Comparison of ENCODE assay signal across 26 mouse cellular contexts in genomic region chr16:57558258-57558657, GRCm38 (mm10).
"Had no signal": no experiment of that assay in that cellular context is flagged by ENCODE, and none has a peak within 500 bp of the region (broad histone marks: within the 10 kb centered on the region; RNA-seq: fewer than 3 reads in every experiment).

No protein-coding gene starts in this region.

- H3K36me3 ChIP-seq: hindbrain, embryonic 10.5 days; hindbrain, embryonic 12.5 days; intestine, embryonic 15.5 days; liver, embryonic 13.5 days; liver, embryonic 15.5 days had no signal

- H3K9ac ChIP-seq: heart, embryonic 12.5 days; hindbrain, embryonic 12.5 days; hindbrain, embryonic 14.5 days; intestine, embryonic 15.5 days; kidney, embryonic 15.5 days; limb, embryonic 12.5 days; liver, embryonic 13.5 days; liver, embryonic 15.5 days had no signal

- H3K27me3 ChIP-seq: heart, embryonic 12.5 days; hindbrain, embryonic 12.5 days; intestine, embryonic 15.5 days; kidney, embryonic 15.5 days; limb, embryonic 12.5 days; liver, embryonic 13.5 days; liver, embryonic 15.5 days had no signal

- H3K27ac ChIP-seq: heart, embryonic 10.5 days; hindbrain, embryonic 10.5 days; hindbrain, embryonic 12.5 days; hindbrain, embryonic 14.5 days; intestine, embryonic 15.5 days; kidney, embryonic 15.5 days; kidney, postnatal 0 days; left cerebral cortex, adult 2 months; limb, embryonic 10.5 days; limb, embryonic 12.5 days; liver, embryonic 13.5 days; liver, embryonic 15.5 days had no signal

- DNase-seq: gastrocnemius, postnatal 10 days; gastrocnemius, postnatal 25 days; heart, postnatal 10 days; heart, postnatal 4 days; kidney, adult 18-20 months; kidney, adult 9 months; kidney, postnatal 14 days; kidney, postnatal 36 days; layer of hippocampus, adult 9-11 months; liver; liver, embryonic 13.5 days had no signal

- H3K4me3 ChIP-seq: heart, embryonic 10.5 days; heart, embryonic 12.5 days; hindbrain, embryonic 10.5 days; hindbrain, embryonic 12.5 days; intestine, embryonic 15.5 days; kidney, embryonic 15.5 days; left cerebral cortex, adult 2 months; limb, embryonic 10.5 days; limb, embryonic 12.5 days; liver, embryonic 13.5 days; liver, embryonic 15.5 days had no signal

- ATAC-seq: hindbrain, embryonic 16.5 days; inflammation-experienced regulatory T-cells, adult 6 months; intestine, embryonic 15.5 days; intestine, postnatal 0 days had no signal

- H3K4me1 ChIP-seq: heart, embryonic 10.5 days; hindbrain, embryonic 10.5 days; hindbrain, embryonic 12.5 days; limb, embryonic 10.5 days; liver, embryonic 13.5 days; liver, embryonic 15.5 days had no signal
